Mouse (Mus musculus) midbrain, embryonic 14.5 days (tissue): ENCODE data around the gene Plekhg3. TPM values are rescaled to one million over a fixed set of nuclear protein-coding genes. Genes with fewer than 3 reads are reported as not detected.

Experiments
- ATAC-seq: fragments of 200-750 bp; cut with Nextera tagmentation; 2 replicates; pipeline ENCODE4 v1.8.0; 2017; ENCODE audit warnings: moderate number of reproducible peaks, moderate library complexity; ENCODE audit not compliant: low FRiP score, low TSS enrichment
- DNase-seq: peaks from one replicate; pipeline ENCODE4 v3.0.0-alpha.2; 2015
- H3K27ac ChIP-seq: fragments of 300-500 bp; sonication (generic); replicated peaks from 2 replicates; pipeline ENCODE4 v1.5.1; 2014; ENCODE audit warnings: mild to moderate bottlenecking, low read depth, low read length, moderate library complexity
- H3K27me3 ChIP-seq: fragments of 300-500 bp; sonication (generic); 2 replicates; pipeline ENCODE4 v1.6.1; 2014; ENCODE audit warnings: low read length, control low read depth, mixed read lengths; ENCODE audit not compliant: control insufficient read depth, insufficient read depth
- H3K36me3 ChIP-seq: fragments of 300-500 bp; sonication (generic); 2 replicates; pipeline ENCODE4 v1.6.1; 2014; ENCODE audit warnings: low read length, control low read depth; ENCODE audit not compliant: control insufficient read depth, insufficient read depth
- H3K4me1 ChIP-seq: fragments of 300-500 bp; sonication (generic); 2 replicates; pipeline ENCODE4 v1.6.1; 2014; ENCODE audit warnings: mild to moderate bottlenecking, antibody characterized with exemption, low read length, control low read depth; ENCODE audit not compliant: control insufficient read depth, insufficient read depth
- H3K4me2 ChIP-seq: fragments of 300-500 bp; sonication (generic); 2 replicates; pipeline ENCODE4 v1.6.1; 2014; ENCODE audit warnings: mild to moderate bottlenecking, low read length, moderate library complexity
- H3K4me3 ChIP-seq: fragments of 300-500 bp; sonication (generic); replicated peaks from 2 replicates; pipeline ENCODE4 v1.5.1; 2014; ENCODE audit warnings: low read depth, low read length
- H3K9ac ChIP-seq: fragments of 300-500 bp; sonication (generic); replicated peaks from 2 replicates; pipeline ENCODE4 v1.6.1; 2014; ENCODE audit warnings: mild to moderate bottlenecking, low read length, moderate library complexity
- H3K9me3 ChIP-seq: fragments of 300-500 bp; sonication (generic); 2 replicates; pipeline ENCODE4 v1.6.1; 2016; ENCODE audit warnings: low read length, control low read depth, mixed read lengths; ENCODE audit not compliant: control insufficient read depth
- WGBS: fragments of 180-500 bp; shearing (Covaris S2); extraction: QIAGEN DNeasy Blood & Tissue Kit; methylation state at CpG from one replicate; pipeline ENCODE4 v1.1.7; 2014; 5-methylcytosine and 5-hydroxymethylcytosine counted together
- polyA plus RNA-seq: library from polyadenylated mRNA; unstranded; fragments of >200 nt; fragmentation: Nextera tagmentation; extraction: Ambion mirVana; gene quantifications from 2 replicates; pipeline ENCODE4 v1.2.1, GENCODE M21; 2014

Plekhg3 gene
- polyA plus RNA-seq, 1 experiment from 2014 or later = 1.1 TPM

DNA sequence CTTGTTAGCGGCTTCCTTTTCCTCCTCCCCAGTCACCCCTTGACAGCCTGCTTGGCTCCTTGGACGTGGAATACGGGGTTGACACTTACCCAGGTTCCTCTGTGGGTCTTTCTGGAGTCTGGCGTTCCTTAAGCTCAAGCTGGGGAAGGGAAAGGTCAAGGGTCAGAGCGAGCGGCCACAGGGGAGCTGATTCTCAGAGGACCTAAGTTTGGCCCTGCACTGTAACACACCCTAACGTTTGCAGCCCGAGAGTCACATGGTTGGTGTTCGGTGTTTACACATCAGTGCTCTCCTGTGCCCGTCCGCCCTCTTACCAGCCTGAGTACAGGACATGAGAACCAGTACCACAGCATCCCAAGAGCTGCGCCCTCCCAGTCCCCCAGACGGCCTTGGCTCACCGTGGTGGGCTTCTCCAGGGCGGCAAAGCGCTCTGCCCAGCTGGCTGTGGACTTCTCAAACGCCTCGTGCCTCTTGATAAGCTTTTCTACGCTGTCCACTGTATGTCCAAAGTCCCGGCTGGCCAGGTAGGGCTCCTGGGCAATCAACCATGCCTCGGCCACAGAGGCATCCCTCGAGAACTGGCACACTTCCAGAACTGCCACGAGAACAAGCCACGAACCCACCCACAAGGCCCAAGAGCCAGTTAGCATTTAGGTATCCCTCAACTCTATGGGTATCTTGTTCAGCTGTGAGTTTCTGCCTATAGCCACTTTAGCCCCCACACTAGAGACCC is 67.7 kb downstream of the Plekhg3 start:
- no peak overlapping the region for H3K9ac ChIP-seq
- no peaks in the 10 kb centered on the region for H3K36me3 ChIP-seq
- DNase-seq (no peak), ATAC-seq (no peak)
- H3K4me2 ChIP-seq = no peak overlapping the region
- no peak overlapping the region for H3K27ac ChIP-seq
- no peaks in the 10 kb centered on the region for H3K27me3 ChIP-seq
- H3K4me1 ChIP-seq = no peaks in the 10 kb centered on the region
- WGBS = 76% methylated on average over 24 of the region's 24 CpGs
- no peak overlapping the region for H3K4me3 ChIP-seq
- H3K9me3 ChIP-seq = no peaks in the 10 kb centered on the region

DNA sequence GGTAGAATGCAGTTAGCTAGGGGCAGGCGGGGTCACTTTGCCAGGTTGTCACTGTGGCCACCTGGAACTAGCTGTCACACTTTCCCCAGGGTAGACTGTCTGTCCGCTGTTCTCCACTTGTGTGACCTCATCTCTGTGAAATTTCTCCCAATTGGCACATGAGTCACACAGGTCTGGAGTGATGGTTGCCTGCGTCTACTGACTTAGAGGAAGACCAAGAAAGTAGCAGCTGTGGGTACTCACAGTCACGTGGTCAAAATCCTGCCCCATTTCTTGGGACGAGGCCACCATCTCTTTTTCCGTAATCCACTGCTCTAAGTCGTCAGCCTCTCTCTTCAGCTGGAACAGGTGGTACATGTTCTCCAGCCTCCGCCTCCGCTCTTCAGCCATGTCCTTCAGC is 73.1 kb downstream of the Plekhg3 start:
- WGBS = 91% methylated on average over 9 of the region's 9 CpGs
- Histone ChIP-seq H3K9ac (no peak overlapping the region), H3K27me3 (no peaks in the 10 kb centered on the region), H3K4me3 (no peak overlapping the region), H3K4me1 (no peaks in the 10 kb centered on the region), H3K36me3 (no peaks in the 10 kb centered on the region), H3K9me3 (no peaks in the 10 kb centered on the region), H3K4me2 (no peak overlapping the region), H3K27ac (no peak overlapping the region)
- DNase-seq (no peak), ATAC-seq (no peak)

DNA sequence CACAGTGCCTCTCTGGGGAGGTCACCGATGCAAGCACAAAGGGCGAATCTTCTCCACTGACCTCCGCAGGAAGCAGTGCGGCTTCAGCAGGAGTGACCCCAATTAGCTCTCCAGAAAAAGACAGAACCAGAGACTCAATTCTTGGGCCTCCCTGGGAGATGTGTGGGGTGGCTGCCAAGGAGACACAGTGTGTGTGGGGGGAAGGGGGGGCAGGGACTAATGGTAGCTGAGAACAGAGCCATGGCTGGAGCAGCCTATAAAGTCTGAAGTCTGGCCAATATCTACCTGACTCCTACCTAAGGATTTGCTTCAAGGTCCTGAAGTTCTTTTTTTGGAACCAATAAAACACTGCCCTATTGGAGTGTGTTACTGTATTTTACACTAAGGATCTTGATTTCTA is 73.9 kb downstream of the Plekhg3 start:
- H3K4me3 ChIP-seq = no peak overlapping the region

DNA sequence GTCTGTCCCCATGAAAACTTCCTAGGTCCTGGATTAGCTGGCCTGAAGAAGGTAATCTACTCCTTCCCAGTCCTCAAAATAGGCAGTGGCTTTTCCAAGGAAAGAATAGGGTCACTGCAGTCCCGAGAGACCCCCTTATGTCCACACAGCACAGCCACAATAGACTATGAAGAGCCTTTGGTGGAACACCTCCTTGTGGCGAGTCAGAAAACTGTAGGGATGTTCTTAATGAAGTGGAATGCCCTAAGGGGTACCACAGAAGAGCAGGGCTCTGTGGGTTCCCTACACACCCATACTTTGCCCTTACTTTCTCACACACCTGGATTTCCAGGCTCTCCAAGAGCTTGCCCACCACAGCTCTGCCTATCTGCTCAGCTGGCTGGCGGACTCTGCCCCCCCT is 75.1 kb downstream of the Plekhg3 start:
- Histone ChIP-seq H3K4me1 (no peaks in the 10 kb centered on the region), H3K27me3 (no peaks in the 10 kb centered on the region), H3K9me3 (no peaks in the 10 kb centered on the region), H3K27ac (no peak overlapping the region), H3K9ac (no peak overlapping the region), H3K4me3 (no peak overlapping the region), H3K4me2 (no peak overlapping the region), H3K36me3 (no peaks in the 10 kb centered on the region)
- DNase-seq = no peak
- WGBS = 61% methylated on average over 3 of the region's 3 CpGs
- ATAC-seq = no peak

More for the DNA sequence above, 73.9 kb downstream of the Plekhg3 start:
- Histone ChIP-seq H3K36me3 (no peaks in the 10 kb centered on the region), H3K27me3 (no peaks in the 10 kb centered on the region), H3K9ac (no peak overlapping the region), H3K27ac (no peak overlapping the region), H3K4me2 (no peak overlapping the region), H3K4me1 (no peaks in the 10 kb centered on the region), H3K9me3 (no peaks in the 10 kb centered on the region)
- 63% methylated on average over 4 of the region's 4 CpGs for WGBS
- DNase-seq (no peak), ATAC-seq (no peak)

DNA sequence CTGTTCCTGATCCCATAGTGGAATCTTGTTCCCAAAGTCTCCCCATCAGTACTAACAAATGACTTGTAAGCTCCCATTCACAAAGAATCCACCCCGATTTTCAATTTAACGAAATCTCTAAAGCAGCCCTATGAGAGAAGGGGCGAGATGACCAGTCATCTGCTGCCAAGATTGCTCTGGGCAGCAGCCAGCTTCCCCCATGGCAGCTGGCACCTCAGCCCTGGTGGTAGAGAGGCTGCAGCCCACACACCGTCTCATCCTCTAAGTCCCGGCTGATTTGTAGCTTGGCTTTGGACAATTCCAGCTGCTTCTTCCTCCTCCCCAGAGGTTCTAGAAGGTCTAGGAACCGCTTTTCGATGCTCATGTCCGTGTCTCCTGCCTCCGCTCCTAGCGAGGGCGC is 77.5 kb downstream of the Plekhg3 start:
- H3K9me3 ChIP-seq = no peaks in the 10 kb centered on the region
- DNase-seq (no peak), ATAC-seq (no peak)
- H3K9ac ChIP-seq = no peak overlapping the region
- H3K27me3 ChIP-seq = no peaks in the 10 kb centered on the region
- H3K4me1 ChIP-seq = no peaks in the 10 kb centered on the region
- no peak overlapping the region for H3K27ac ChIP-seq
- WGBS = 85% methylated on average over 11 of the region's 11 CpGs
- no peak overlapping the region for H3K4me3 ChIP-seq
- H3K4me2 ChIP-seq = no peak overlapping the region
- no peaks in the 10 kb centered on the region for H3K36me3 ChIP-seq

DNA sequence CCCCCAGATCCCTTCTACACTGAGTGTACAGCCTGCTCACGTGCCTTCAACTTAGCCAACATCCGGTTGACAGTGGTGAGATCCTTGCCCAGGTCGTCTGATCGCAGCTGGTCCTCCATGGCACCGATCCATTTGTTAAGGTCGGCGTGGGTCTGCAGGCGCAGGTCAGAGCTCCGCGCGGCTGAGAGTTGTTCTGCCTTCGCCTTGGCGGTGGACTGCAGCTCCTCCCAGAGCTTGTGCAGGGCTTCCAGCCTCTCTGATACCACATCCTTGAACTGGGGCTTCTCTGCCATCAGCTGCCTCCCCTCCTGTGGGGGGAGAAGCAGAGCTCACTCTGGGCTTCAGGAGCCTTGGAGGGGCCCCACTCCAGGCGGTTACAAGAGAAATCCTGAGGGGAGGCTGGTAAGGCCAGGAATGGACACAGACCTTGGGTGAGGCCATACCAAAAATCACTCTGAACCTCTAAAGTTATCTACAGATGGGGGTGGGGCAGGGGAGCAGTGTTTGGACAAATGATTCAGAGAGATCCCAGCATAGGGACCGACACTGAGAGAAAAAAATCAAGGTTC is 78.4 kb downstream of the Plekhg3 start:
- WGBS = 87% methylated on average over 15 of the region's 15 CpGs
- ATAC-seq = no peak

DNA sequence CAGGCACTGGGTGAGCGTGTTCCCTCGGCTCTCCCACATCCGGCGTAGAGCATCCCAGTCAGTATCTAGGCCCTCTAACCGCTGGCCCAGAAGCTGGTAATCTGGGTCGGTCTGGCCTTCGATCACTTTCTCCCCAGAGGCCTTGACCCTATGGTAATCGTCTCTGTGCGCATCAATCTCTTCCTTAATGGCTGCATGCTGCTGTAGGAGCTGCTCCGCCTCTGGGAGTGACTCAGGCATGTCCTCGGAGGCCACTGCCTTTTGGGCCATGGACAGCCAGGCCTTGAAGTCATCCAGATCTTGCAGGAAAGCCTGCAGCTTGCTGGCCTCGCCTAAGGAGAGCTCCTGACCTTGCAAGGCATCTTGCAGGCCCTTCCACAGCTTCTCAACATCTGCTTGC is 81.9 kb downstream of the Plekhg3 start:
- Histone ChIP-seq H3K27ac (no peak overlapping the region), H3K4me3 (no peak overlapping the region), H3K9ac (no peak overlapping the region), H3K4me1 (no peaks in the 10 kb centered on the region), H3K36me3 (no peaks in the 10 kb centered on the region), H3K9me3 (no peaks in the 10 kb centered on the region), H3K4me2 (no peak overlapping the region), H3K27me3 (no peaks in the 10 kb centered on the region)
- WGBS = 84% methylated on average over 12 of the region's 12 CpGs
- DNase-seq = no peak
- no peak for ATAC-seq

More for the DNA sequence above, 78.4 kb downstream of the Plekhg3 start:
- no peak for DNase-seq
- Histone ChIP-seq H3K27me3 (no peaks in the 10 kb centered on the region), H3K9ac (no peak overlapping the region), H3K9me3 (no peaks in the 10 kb centered on the region), H3K4me3 (no peak overlapping the region), H3K27ac (no peak overlapping the region), H3K4me2 (no peak overlapping the region), H3K36me3 (no peaks in the 10 kb centered on the region), H3K4me1 (no peaks in the 10 kb centered on the region)

DNA sequence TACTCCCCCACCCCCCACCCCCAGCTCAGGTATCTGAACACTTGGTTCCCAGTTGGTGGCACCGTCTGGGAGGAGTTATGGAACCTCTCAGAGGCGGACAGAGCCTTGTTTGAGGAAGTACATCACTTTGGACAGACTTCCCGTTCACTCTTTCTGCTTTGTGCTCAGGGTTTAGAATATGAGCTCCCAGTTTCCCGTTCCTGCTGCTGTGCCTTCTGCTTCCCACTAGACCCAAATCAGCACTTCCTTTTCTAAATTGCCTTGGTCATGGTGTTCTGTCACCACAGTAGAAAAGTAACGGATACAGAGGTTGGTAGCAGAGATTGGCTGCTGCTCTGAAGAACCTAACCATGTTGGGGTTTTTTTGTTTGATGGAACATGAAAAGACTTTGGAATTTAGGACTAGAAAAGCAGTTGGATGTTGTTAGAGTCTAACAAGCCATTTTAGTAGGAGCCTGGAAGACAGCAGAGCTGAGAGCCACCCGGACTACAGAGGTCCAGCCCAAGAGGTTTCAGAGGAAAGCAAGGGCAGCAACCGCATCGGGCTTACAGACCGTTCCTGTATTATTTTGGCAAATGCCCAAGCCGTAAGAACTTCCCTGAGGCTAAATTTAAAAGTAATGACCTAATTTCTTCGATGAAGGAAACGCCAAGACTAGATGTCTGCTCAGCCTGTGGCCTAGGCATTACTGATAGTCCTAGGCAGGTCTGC is 84.3 kb downstream of the Plekhg3 start:
- no peak overlapping the region for H3K27ac ChIP-seq
- H3K36me3 ChIP-seq = no peaks in the 10 kb centered on the region
- ATAC-seq (no peak), DNase-seq (no peak)
- no peaks in the 10 kb centered on the region for H3K27me3 ChIP-seq
- no peak overlapping the region for H3K4me2 ChIP-seq
- H3K4me3 ChIP-seq = no peak overlapping the region
- no peaks in the 10 kb centered on the region for H3K9me3 ChIP-seq
- H3K9ac ChIP-seq = no peak overlapping the region
- 76% methylated on average over 12 of the region's 12 CpGs for WGBS
- no peaks in the 10 kb centered on the region for H3K4me1 ChIP-seq

DNA sequence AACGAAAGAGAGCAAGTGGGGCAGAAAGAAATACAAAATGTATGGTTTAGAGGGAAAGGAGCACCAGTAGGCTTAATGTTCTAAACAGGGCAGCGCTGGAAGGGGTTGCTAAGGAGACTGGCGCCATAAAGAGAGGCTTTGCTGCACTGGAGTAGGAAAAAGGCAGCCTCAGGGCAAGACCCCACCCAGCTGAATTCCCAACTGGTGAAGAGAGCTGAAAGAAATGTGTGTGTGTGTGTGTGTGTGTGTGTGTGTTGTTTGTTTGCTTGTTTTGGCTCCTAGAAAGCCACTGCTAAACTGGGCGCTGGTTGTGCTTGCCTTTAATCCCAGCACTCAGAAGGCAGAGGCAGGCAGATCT is 84.9 kb downstream of the Plekhg3 start:
- WGBS = 74% methylated on average over 4 of the region's 4 CpGs
- Histone ChIP-seq H3K4me2 (no peak overlapping the region), H3K36me3 (no peaks in the 10 kb centered on the region), H3K27me3 (no peaks in the 10 kb centered on the region), H3K27ac (no peak overlapping the region), H3K9ac (no peak overlapping the region), H3K9me3 (no peaks in the 10 kb centered on the region), H3K4me3 (no peak overlapping the region), H3K4me1 (no peaks in the 10 kb centered on the region)
- DNase-seq (no peak), ATAC-seq (no peak)
